Mouse (Mus musculus) kidney, postnatal 4 days (tissue): Measurements from ENCODE around the gene Rbks.
A peak's percentile ranks its signal among the peaks of the same experiment; 100 is the strongest.
"Not testable (repeated sequence)": the region's sequence is repeated elsewhere in the genome, so short reads cannot be mapped to it uniquely, and the experiment has no call there.

Source experiments
- DNase-seq, 2 experiments: peaks; one replicate each; pipeline ENCODE4 v3.0.0; 2021; ENCODE audit warnings: mixed read lengths in 2 of 2

The Rbks gene

DNA sequence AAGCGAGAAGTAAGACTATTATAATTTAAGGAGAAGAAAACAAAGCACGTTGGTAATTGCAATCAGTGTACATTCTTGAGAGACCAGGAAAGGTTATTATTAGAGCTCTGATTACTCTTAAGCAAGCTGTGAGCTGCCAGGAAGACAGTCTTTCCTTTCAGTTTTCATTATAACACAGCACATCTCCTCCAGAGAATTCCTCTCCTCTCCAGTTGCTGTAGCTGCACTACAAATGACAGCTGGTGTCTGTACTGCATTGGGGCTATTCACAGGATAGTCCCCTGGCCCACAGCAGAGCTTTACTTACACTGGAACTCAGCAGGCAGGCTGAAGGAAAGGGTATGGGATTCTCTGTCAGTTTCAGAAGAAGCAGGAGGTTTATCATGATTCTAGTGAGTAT, 24.0 kb downstream of the Rbks start:
- DNase-seq = no peak

GRCm38 (mm10) chr5:31671137-31671536, 26.3 kb downstream of the Rbks start:
- no peak for DNase-seq

GRCm38 (mm10) chr5:31669984-31670383, 27.4 kb downstream of the Rbks start:
- DNase-seq = no peak

- DNase-seq = peak; percentile 17 to 39
Measured at GRCm38 (mm10) chr5:31668325-31668968, 29.0 kb downstream of the Rbks start.

GRCm38 (mm10) chr5:31666176-31666575, 31.3 kb downstream of the Rbks start:
- DNase-seq = no peak

- no peak for DNase-seq
Measured at GRCm38 (mm10) chr5:31655688-31656190, 41.7 kb downstream of the Rbks start.

- no peak for DNase-seq
Measured at GRCm38 (mm10) chr5:31650518-31651288, 46.7 kb downstream of the Rbks start.

DNA sequence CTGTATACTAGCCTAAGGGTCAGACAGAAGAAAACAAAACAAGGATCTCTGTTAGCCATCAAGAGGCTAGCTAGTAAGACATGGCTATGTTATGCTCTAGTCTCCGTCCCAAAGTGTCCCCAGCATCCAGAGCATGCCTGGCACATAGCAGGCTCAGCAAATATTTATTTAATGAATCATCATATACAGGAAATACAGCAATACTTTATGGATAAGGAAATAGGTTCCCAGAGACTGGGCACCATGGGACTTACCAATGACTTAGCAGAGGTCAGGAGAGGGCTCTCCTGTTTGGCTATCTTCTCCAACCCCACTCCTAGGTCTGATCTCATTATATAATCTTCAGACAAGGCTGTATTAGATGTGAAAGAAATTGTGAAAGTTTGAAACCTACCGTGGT, 50.1 kb downstream of the Rbks start:
- no peak for DNase-seq

GRCm38 (mm10) chr5:31646574-31646973, 50.9 kb downstream of the Rbks start:
- no peak for DNase-seq

GRCm38 (mm10) chr5:31645798-31646197, 51.6 kb downstream of the Rbks start:
- no peak for DNase-seq

- no peak for DNase-seq
Measured at GRCm38 (mm10) chr5:31644847-31645246, 52.6 kb downstream of the Rbks start.

DNA sequence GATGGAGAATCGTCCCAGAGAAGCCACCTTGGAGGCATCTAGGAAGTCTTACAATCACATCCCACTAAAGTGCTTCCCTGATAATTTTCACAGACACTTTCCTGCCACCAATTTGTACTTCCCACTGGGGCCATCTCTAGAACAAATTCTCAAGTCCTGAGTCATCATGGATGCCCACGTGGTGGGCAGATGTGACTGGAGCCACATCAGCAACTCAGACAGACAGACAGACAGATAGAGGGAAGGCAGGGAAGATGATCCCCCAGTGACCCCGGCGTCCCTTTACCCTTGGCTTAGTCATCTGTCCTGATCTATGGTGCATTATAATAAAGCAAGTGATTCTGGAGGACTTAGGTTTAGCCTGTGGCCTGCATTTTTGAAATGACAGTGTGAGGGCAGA, 53.2 kb downstream of the Rbks start:
- DNase-seq = no peak

DNA sequence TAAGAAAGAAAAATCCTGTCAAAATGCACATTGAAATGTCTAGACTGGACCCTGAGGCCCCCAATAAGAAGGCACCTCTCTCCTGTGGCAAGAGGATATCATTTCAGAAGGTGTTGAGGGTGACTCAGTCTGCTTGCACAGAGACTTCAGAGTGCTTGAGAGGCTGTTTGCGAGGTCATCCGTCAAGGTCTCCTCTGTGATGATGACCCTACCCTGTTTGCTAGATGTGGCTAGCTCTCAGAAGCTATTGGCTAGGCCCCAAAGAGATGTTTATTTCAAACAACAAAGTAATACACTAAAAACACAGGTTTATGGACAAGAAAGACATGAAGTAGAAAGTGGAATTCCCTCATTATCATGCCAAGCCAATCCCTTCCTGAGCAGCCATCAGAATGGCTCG, 55.1 kb downstream of the Rbks start:
- no peak for DNase-seq

DNA sequence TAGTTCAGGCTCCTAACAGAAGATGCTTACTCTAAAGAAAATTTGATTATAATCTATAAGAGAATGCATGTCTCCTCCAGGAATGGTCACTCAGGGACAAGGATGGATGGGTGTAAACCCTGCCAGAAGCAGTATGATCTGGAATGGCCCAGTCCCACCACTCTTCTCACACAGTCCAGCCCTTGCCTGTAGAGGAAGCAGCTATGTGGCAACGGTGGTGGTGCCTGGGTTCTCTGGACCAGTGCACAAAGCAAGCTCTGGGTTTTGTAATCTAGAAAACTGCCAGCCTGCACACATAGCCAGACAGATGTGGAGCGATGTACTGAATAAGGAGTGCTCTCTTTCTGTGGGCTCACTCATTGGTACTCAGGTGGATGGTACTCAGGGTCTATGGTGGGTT, 56.9 kb downstream of the Rbks start:
- no peak for DNase-seq

DNA sequence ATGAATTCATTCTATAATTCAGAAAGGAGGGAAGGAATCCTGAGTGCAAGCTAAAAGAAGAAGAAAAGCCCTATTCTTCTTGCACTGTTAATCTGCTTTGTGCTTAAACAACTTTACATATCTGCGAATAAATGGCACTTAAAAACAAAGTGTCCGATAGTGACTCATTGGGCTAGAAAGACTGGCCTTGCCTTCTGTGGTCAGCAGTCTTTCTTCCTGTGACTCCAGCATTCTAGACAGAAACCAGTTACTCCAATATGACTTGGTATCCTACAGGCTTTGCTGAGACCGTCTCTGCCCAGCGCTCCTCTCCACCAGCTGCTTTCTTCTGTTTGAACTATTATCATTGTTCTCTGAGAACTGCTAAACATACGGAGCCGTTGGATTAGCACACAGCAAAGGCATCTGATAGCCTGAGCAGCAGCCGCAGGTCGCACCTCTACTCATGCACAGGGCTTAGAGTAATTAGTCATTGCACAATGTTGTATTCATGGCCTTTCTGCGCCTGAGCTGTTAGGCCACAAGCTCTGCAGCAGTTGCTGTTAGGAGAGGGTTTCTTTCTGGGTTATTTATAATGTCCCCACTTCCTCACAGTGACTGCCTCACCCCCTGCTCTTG, 60.7 kb downstream of the Rbks start:
- DNase-seq = no peak

- DNase-seq = no peak
Measured at GRCm38 (mm10) chr5:31634679-31635078, 62.7 kb downstream of the Rbks start.

DNA sequence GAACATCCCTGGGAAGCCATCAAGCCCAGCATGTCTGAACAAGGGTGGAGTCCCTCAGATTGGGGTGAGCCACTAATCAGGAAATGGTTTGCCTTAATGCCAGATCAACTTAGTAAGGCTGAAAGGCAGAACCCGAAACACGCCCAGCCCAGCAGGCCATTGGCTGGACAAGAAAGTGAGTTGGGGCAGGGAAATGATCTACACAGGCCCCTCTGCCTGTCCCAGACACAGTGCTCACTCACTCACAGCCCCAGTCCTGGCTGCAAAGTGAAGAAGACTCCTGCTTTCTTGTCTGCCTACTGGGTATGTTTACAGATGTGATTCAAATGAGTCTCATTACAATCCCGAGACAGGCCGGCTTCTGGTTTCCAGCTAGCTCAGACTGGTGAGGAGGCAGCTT, 63.3 kb downstream of the Rbks start:
- DNase-seq = no peak

- DNase-seq = not testable (repeated sequence)
Measured at GRCm38 (mm10) chr5:31631169-31631568, 66.3 kb downstream of the Rbks start.

- DNase-seq = peak; percentile 18 to 57
Measured at GRCm38 (mm10) chr5:31630064-31630463, 67.4 kb downstream of the Rbks start.

GRCm38 (mm10) chr5:31628555-31628954, 68.9 kb downstream of the Rbks start:
- DNase-seq = no peak

DNA sequence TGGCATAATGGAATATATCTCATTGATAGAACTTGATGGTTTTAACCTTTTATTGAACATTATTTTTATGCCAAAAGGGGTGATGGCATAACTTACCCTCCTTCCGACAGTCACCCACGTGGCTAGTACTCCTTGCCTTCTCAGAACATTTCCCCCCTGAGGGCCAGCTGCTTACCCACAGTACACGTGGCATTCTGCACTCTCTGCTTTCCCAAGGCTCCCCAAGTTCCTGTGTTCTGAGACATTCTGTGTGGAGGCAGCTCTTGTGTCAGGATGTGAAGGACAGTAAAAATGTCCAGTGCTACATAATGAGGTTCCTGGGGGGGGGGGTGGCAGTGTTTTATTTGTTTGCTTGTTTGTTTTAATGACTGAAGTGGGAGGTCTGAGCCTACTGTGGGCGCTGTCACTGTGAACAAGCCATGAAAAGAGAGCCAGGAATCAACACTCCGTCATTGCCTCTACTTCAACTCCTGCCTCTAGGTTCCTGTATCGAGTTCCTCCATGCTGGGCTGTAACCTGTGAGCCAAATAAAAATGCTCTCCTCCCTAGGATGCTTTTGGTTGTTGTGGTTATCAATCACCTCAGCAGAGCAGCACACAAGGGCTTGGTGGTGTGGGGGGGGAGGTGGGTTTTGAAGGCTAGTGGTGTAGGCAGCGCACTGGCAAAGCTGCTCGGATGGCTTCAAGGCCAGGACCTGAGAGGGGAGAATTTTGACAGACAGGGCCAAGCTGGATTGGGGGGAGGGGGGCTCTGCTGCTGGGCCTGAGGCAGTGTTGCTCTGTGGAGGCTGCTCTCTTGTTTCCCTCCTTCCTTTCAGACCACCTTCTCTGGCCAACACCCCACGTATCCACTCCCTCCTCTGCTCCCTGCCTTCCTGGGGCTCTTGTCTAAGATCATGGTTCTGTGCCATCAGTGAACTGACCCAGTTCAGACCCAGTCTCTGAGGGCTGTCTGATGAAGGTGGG, 69.6 kb downstream of the Rbks start:
- DNase-seq = no peak

GRCm38 (mm10) chr5:31627117-31627516, 70.3 kb downstream of the Rbks start:
- no peak for DNase-seq

GRCm38 (mm10) chr5:31620326-31620725, 77.1 kb downstream of the Rbks start:
- DNase-seq = no peak
